In the genomic region with DNA sequence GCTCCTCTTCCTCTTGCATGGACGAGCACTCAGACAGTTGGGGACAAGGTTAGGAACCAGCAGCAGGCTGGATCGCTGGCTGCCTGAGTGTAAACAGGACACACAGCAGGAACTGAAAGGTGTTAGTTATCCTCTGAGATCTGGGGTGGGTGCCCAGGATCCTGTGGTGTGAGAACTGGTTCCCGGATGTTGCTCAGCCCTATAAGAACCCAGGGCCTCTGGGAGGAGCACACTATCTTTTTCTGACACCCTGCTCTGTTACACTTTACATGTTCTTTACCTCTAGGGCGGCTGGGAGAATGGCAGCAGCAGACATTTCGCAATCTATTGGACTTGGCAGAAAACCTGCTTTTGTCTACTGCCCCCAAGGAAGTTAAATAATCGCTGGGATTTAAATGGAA, we compare ENCODE assay signal across 10 mouse cellular contexts.
DNase-seq lines count a peak whose midpoint lies in the region; ATAC-seq and TF ChIP-seq lines count a peak whose summit lies in the region.
"Had no signal": no experiment of that assay in that cellular context is flagged by ENCODE, and none has a peak within 500 bp of the region (broad histone marks: within the 10 kb centered on the region; RNA-seq: fewer than 3 reads in every experiment).

No protein-coding gene starts in this region.

- no peak overlapping the region for H3K27ac ChIP-seq in heart, embryonic 11.5 days (ENCODE audit: low read depth, low read length)
- peak overlapping the region; percentile 73 for H3K27ac ChIP-seq in embryonic facial prominence, embryonic 15.5 days (replicated peaks)
- no peak overlapping the region for H3K27ac ChIP-seq in lung, embryonic 16.5 days (ENCODE audit: low read length)
- no peak overlapping the region for H3K27ac ChIP-seq in gastrocnemius, adult 2 months
- H3K27ac ChIP-seq: neural tube, embryonic 13.5 days had no signal

- intact Hi-C loops in gastrocnemius, adult 2 months (cut with DNase I), result no loop called here

- no peak overlapping the region for H3K4me2 ChIP-seq in heart, embryonic 11.5 days
- H3K4me2 ChIP-seq in embryonic facial prominence, embryonic 15.5 days (replicated peaks), result no peak overlapping the region
- H3K4me2 ChIP-seq in lung, embryonic 16.5 days (ENCODE audit: low read depth, low read length), result no peak overlapping the region
- H3K4me2 ChIP-seq: neural tube, embryonic 13.5 days had no signal

- H3K4me1 ChIP-seq in heart, embryonic 11.5 days (ENCODE audit: control insufficient read depth, insufficient read depth, low read length), result peaks cover 5% of the 10 kb centered on the region; the same call in 1 of the 2 replicates
- H3K4me1 ChIP-seq in embryonic facial prominence, embryonic 15.5 days, result peaks cover 33% of the 10 kb centered on the region
- H3K4me1 ChIP-seq in lung, embryonic 16.5 days (replicated peaks; ENCODE audit: control insufficient read depth, insufficient read depth, low read length), result peaks cover 11% of the 10 kb centered on the region

- H3K9ac ChIP-seq in heart, embryonic 11.5 days (ENCODE audit: low read depth, low read length), result no peak overlapping the region
- no peak overlapping the region for H3K9ac ChIP-seq in embryonic facial prominence, embryonic 15.5 days
- H3K9ac ChIP-seq in lung, embryonic 16.5 days (ENCODE audit: low read length), result no peak overlapping the region
- H3K9ac ChIP-seq: neural tube, embryonic 13.5 days had no signal

- no peak for ATAC-seq in heart, embryonic 11.5 days (replicated peaks; ENCODE audit: insufficient number of reproducible peaks, low FRiP score, low TSS enrichment)
- ATAC-seq in embryonic facial prominence, embryonic 15.5 days (ENCODE audit: insufficient number of reproducible peaks, low FRiP score, low TSS enrichment, low read depth), result peak; percentile 21; the same call in 1 of the 2 replicates
- ATAC-seq in lung, embryonic 16.5 days (ENCODE audit: low read depth), result peak; percentile 62
- ATAC-seq: forebrain, embryonic 14.5 days had no signal

- DNase-seq in heart, adult 18-20 months, result peak; percentile 28 to 29
- DNase-seq in CD4-positive helper T cell, adult 2 months (ENCODE audit: low read depth, low spot score), result peak; percentile 8
- DNase-seq in gastrocnemius, adult 2 months, result no peak
- DNase-seq in adrenal gland, adult 2 months, result no peak
- DNase-seq in Muller cell, postnatal 12 days (ENCODE audit: inconsistent ontology term), result no peak

- no peaks in the 10 kb centered on the region for H3K36me3 ChIP-seq in heart, embryonic 11.5 days (ENCODE audit: control insufficient read depth, insufficient read depth, low read length)
- H3K36me3 ChIP-seq in embryonic facial prominence, embryonic 15.5 days, result no peaks in the 10 kb centered on the region; the same call in 1 of the 2 replicates
- H3K36me3 ChIP-seq in lung, embryonic 16.5 days (ENCODE audit: control insufficient read depth, insufficient read depth, low read length), result no peaks in the 10 kb centered on the region
- H3K36me3 ChIP-seq: neural tube, embryonic 13.5 days had no signal

- no peak for TF ChIP-seq CTCF in gastrocnemius, adult 2 months (IDR thresholded peaks at IDR 0.05)

- WGBS in heart, embryonic 11.5 days (ENCODE audit: insufficient replicate concordance), result 37% methylated on average over 6 of the region's 6 CpGs
- 44% methylated on average over 6 of the region's 6 CpGs for WGBS in embryonic facial prominence, embryonic 15.5 days
- WGBS in lung, embryonic 16.5 days, result 16% methylated on average over 6 of the region's 6 CpGs

- no peaks in the 10 kb centered on the region for H3K9me3 ChIP-seq in heart, embryonic 11.5 days (replicated peaks; ENCODE audit: control insufficient read depth, low read length)
- H3K9me3 ChIP-seq in embryonic facial prominence, embryonic 15.5 days (replicated peaks), result no peaks in the 10 kb centered on the region
- no peaks in the 10 kb centered on the region for H3K9me3 ChIP-seq in lung, embryonic 16.5 days (ENCODE audit: control insufficient read depth, low read length)
- H3K9me3 ChIP-seq: neural tube, embryonic 13.5 days had no signal

- H3K27me3 ChIP-seq in heart, embryonic 11.5 days (ENCODE audit: control insufficient read depth, insufficient read depth, low read length), result no peaks in the 10 kb centered on the region
- no peaks in the 10 kb centered on the region for H3K27me3 ChIP-seq in embryonic facial prominence, embryonic 15.5 days
- no peaks in the 10 kb centered on the region for H3K27me3 ChIP-seq in lung, embryonic 16.5 days (ENCODE audit: control insufficient read depth, insufficient read depth, low read depth, low read length)
- H3K27me3 ChIP-seq: neural tube, embryonic 13.5 days had no signal

- no peak overlapping the region for H3K4me3 ChIP-seq in heart, embryonic 11.5 days (ENCODE audit: low read depth, low read length)
- no peak overlapping the region for H3K4me3 ChIP-seq in embryonic facial prominence, embryonic 15.5 days (replicated peaks)
- H3K4me3 ChIP-seq in lung, embryonic 16.5 days (ENCODE audit: low read length), result no peak overlapping the region
- H3K4me3 ChIP-seq in gastrocnemius, adult 2 months, result no peak overlapping the region
- H3K4me3 ChIP-seq: neural tube, embryonic 13.5 days had no signal

Comparison
In these comparisons a context has a peak if more than half of its experiments do, and no peak if none do; other contexts are left out.
1. DNase-seq: peak in heart, adult 18-20 months (2 of 2) and CD4-positive helper T cell, adult 2 months (single experiment); none in gastrocnemius, adult 2 months (single experiment), adrenal gland, adult 2 months (single experiment) and Muller cell, postnatal 12 days (single experiment).